Mouse (Mus musculus): ENCODE measurements at regions not wholly inside any gene's neighbourhood (a gene's known extent, or its start where the extent isn't known, plus 50 kb on each side); places are given as distances from the start of the nearest gene placed in this dataset.

GRCm38 (mm10) chr7:71463565-71463964 is 112.3 kb upstream of the Gm10295 start:
- no peak for TF ChIP-seq POLR2A (IDR thresholded peaks at IDR 0.05; ENCODE audit: borderline replicate concordance, extremely low read depth, insufficient read depth, insufficient read length, poor library complexity, severe bottlenecking)
- no peak for TF ChIP-seq CTCF (IDR thresholded peaks at IDR 0.05; ENCODE audit: borderline replicate concordance, extremely low read depth, insufficient read depth, insufficient read length)
